Mouse (Mus musculus) gastrocnemius, postnatal 10 days (tissue): ENCODE measurements around the gene Gba. TPM values are rescaled to one million over a fixed set of nuclear protein-coding genes. Genes with fewer than 3 reads are reported as not detected.
A peak's percentile ranks its signal among the peaks of the same experiment; 100 is the strongest.

Experiments
- DNase-seq: peaks from one replicate; pipeline ENCODE4 v3.0.0; 2021; ENCODE audit warnings: mixed read lengths
- microRNA-seq, 2 experiments: library from miRNA; unstranded; fragments of <30 nt; microRNA quantifications; one replicate each; pipeline ENCODE4 v1.2.0; 2021
- total RNA-seq, 2 experiments: library from RNA; stranded (reverse); gene quantifications; 2 replicates each; pipeline ENCODE4 v1.2.3; 2021

The Gba gene
- total RNA-seq, 2 experiments from 2014 or later, result 20.6 to 24.5 TPM

- peak; percentile 70 for DNase-seq
These were observed 39.7 kb downstream of the Gba start for GRCm38 (mm10) chr3:89242331-89242895.

GRCm38 (mm10) chr3:89243609-89244008 lies 40.9 kb downstream of the Gba start:
- DNase-seq, result no peak

DNA sequence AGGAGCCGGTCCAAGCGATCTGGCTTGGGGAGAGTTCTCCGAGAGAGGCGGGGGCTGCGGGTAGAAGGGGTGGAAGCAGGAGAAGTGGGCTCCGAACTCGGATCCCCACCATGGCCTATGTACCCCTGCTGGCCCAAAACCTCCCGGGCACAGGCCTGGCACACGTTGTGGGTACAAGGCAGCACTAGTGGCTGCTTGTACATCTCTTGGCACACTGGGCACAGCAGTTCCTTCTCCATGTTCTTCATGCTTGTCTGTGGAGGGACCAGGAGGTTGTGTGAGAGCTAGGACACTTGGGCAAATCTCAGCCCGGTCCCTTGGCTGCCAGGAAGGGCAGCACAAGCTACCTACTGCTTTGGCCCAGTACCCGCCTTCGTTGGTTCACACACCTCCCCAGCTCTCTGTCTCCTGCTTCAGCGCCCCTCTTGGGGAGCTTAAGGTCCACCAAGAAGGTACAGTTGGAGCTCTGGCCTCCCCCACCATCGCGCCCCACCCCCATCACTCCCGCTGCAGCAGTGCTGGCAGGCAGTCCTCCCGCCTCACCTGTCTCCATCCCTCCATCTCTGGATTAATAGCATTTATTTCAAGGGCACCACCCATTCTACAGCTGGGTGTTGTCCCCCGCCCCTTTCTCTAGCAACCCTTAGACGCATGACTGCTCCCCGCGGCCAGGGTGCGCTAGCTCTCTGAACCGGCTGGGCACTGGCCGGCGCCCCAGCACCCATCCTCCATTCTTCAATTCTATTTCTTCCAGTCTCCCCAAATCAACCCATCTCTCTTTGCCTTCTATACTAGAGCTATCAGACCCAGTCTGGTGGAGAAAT lies 41.6 kb downstream of the Gba start:
- no peak for DNase-seq

GRCm38 (mm10) chr3:89244982-89245687 lies 42.4 kb downstream of the Gba start:
- DNase-seq, result no peak

DNA sequence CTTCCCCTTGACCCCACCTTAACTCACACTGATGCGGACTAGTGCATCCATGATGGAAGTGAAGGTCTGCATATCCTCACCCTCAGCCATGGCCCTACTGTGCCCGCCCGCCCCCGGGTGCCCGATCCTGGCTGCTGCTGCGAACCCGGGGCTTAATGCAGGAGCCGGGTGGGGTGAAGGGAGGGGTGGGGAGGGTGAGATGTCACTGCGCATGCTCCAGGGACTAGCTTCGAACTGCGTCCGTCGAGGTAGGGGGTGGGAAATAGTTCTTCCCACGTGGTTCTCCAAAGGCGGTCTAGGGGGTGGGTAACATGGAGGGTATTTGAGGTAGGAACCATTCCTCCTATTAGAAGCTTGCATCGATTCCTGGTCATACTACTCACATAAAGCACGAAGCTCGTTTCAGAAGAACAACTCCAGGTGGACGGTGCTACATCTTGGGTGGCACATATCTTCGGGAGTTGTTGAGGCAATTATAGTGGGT lies 43.0 kb downstream of the Gba start, which contains the start of gene Krtcap2:
Gene Krtcap2, plus strand, starts transcription at position 279 of the 484 bp plus-strand sequence.
- no peak for DNase-seq

GRCm38 (mm10) chr3:89246261-89247100 lies 43.8 kb downstream of the Gba start, which contains the start of gene Trim46:
Trim46 (minus strand) TSS chr3:89246309.
- DNase-seq, result peak; percentile 87

DNA sequence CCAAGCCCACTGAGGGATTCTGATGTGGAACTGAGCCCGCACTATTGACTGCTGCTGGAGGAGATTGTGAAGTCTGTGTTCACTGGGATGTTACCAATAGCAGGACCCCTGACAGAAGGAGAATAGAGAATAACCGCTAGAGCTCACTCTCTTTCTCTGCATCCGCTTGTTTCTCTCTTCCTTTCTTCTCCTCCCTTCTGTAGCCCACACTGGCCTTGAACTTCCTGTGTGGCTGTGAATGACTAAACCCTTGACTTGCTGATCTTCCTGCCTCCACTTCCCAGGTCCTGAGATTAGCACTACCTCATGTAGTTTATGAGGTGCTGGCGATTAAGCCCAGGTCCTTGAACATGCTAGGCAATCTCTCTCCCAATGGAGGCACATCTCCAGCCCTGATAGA lies 44.7 kb downstream of the Gba start:
- DNase-seq, result no peak

GRCm38 (mm10) chr3:89250435-89251040 lies 47.8 kb downstream of the Gba start:
- no peak for DNase-seq

GRCm38 (mm10) chr3:89251365-89251895 lies 48.7 kb downstream of the Gba start:
- no peak for DNase-seq

GRCm38 (mm10) chr3:89254994-89255393 lies 52.3 kb downstream of the Gba start:
- DNase-seq, result no peak

- no peak for DNase-seq
These were observed 53.4 kb downstream of the Gba start for GRCm38 (mm10) chr3:89256177-89256576.

Small RNA genes lying within 50 kb of the gene (microRNA-seq; reads per million reads assigned to microRNA genes)
- gene Mir92b, result 30.9 to 41.3 reads per million in 2 experiments

Other genes with a start within 250 kb of the Gba start
- 1 to 10 TPM; 9.7 to 9.9 TPM for gene Rusc1, start 109.6 kb upstream of the Gba start, total RNA-seq
- gene Gm43738, start 101.8 kb upstream of the Gba start, total RNA-seq, result not detected
- gene Fdps, start 101.0 kb upstream of the Gba start, total RNA-seq, result 10 to 100 TPM; 33.7 to 35.5 TPM
- under 1 TPM in 1 of 2 experiments, not detected in 1; 0.41 TPM for gene Pklr, start 66.8 kb upstream of the Gba start, total RNA-seq
- 1 to 10 TPM in 1 of 2 experiments, under 1 TPM in 1; 0.12 to 1.1 TPM for gene Hcn3, start 42.7 kb upstream of the Gba start, total RNA-seq
- 10 to 100 TPM; 21.5 to 32.6 TPM for gene Clk2, start 38.1 kb upstream of the Gba start, total RNA-seq
- 10 to 100 TPM; 36.7 to 40.0 TPM for gene Scamp3, start 25.5 kb upstream of the Gba start, total RNA-seq
- 10 to 100 TPM; 11.1 to 12.9 TPM for gene Fam189b, start 19.8 kb upstream of the Gba start, total RNA-seq
- 10 to 100 TPM; 46.2 to 61.5 TPM for gene Thbs3, start 12.3 kb downstream of the Gba start, total RNA-seq
- 10 to 100 TPM; 55.2 to 57.3 TPM for gene Mtx1, start 24.2 kb downstream of the Gba start, total RNA-seq
- gene Muc1, start 26.1 kb downstream of the Gba start, total RNA-seq, result under 1 TPM; 0.16 to 0.63 TPM
- 10 to 100 TPM; 78.1 to 93.1 TPM for gene Krtcap2, start 43.0 kb downstream of the Gba start, total RNA-seq
- under 1 TPM; 0.70 to 0.86 TPM for gene Trim46, start 43.4 kb downstream of the Gba start, total RNA-seq
- 10 to 100 TPM; 47.4 to 54.9 TPM for gene Dpm3, start 56.4 kb downstream of the Gba start, total RNA-seq
- gene Slc50a1, start 67.6 kb downstream of the Gba start, total RNA-seq, result 10 to 100 TPM; 19.0 to 28.7 TPM
- 10 to 100 TPM; 21.1 to 26.3 TPM for gene Efna1, start 78.2 kb downstream of the Gba start, total RNA-seq
- gene Efna3, start 120.0 kb downstream of the Gba start, total RNA-seq, result not detected
- gene Efna4, start 135.1 kb downstream of the Gba start, total RNA-seq, result 1 to 10 TPM in 1 of 2 experiments, under 1 TPM in 1; 0.82 to 1.9 TPM
- 10 to 100 TPM; 32.6 to 48.1 TPM for gene Adam15, start 147.1 kb downstream of the Gba start, total RNA-seq
- not detected for gene Dcst2, start 159.0 kb downstream of the Gba start, total RNA-seq
- under 1 TPM; 0.12 to 0.14 TPM for gene Dcst1, start 162.3 kb downstream of the Gba start, total RNA-seq
- gene Zbtb7b, start 191.8 kb downstream of the Gba start, total RNA-seq, result 10 to 100 TPM; 19.1 to 21.8 TPM
- under 1 TPM; 0.59 to 0.73 TPM for gene Lenep, start 199.9 kb downstream of the Gba start, total RNA-seq
- 10 to 100 TPM; 25.8 to 29.5 TPM for gene Flad1, start 208.9 kb downstream of the Gba start, total RNA-seq
- 10 to 100 TPM; 19.7 to 22.3 TPM for gene Cks1b, start 215.5 kb downstream of the Gba start, total RNA-seq
- 10 to 100 TPM; 50.0 to 57.8 TPM for gene Shc1, start 215.5 kb downstream of the Gba start, total RNA-seq
- 10 to 100 TPM; 15.9 to 22.2 TPM for gene Pygo2, start 227.3 kb downstream of the Gba start, total RNA-seq
- 100 to 1,000 TPM; 155 to 167 TPM for gene Pbxip1, start 233.8 kb downstream of the Gba start, total RNA-seq